Mouse (Mus musculus): ENCODE results near the gene Adamts17. TPM values are rescaled to one million over a fixed set of nuclear protein-coding genes. Genes with fewer than 3 reads are reported as not detected.

Gene Adamts17
- total and polyA plus RNA-seq, 3 experiments = under 0.01 TPM; not detected in 2

GRCm38 (mm10) chr7:67036502-67037485, 197.3 kb downstream of the Adamts17 start:
- ATAC-seq (ENCODE audit: extremely low read depth, insufficient number of reproducible peaks, low FRiP score, poor library complexity, severe bottlenecking) = no peak
- no peaks in the 10 kb centered on the region for H3K36me3 ChIP-seq (replicated peaks)
- no peak for TF ChIP-seq POLR2AphosphoS5 (IDR thresholded peaks at IDR 0.05; ENCODE audit: insufficient replicate concordance, low read depth, low read length)
- no peak for TF ChIP-seq GATA2 (IDR thresholded peaks at IDR 0.05; ENCODE audit: borderline replicate concordance, low read depth, low read length)
- no peak for TF ChIP-seq CTCF (IDR thresholded peaks at IDR 0.05; ENCODE audit: low read depth, low read length)
- TF ChIP-seq TAL1 (conservative IDR thresholded peaks at IDR 0.05; ENCODE audit: low read depth, low read length) = no peak
- TF ChIP-seq GATA1 (IDR thresholded peaks at IDR 0.05; ENCODE audit: borderline replicate concordance, low read length) = no peak
- no peaks in the 10 kb centered on the region for H3K4me1 ChIP-seq (ENCODE audit: insufficient read depth, low read depth, low read length)
- no peak overlapping the region for H3K4me3 ChIP-seq (ENCODE audit: low read depth, low read length)
- H3K27me3 ChIP-seq (ENCODE audit: insufficient read depth, low read length) = no peaks in the 10 kb centered on the region
- DNase-seq (ENCODE audit: low spot score) = no peak
- H3K9me3 ChIP-seq (replicated peaks) = peaks cover 11% of the 10 kb centered on the region

- H3K27me3 ChIP-seq (ENCODE audit: insufficient read depth, low read length) = no peaks in the 10 kb centered on the region
- no peak for TF ChIP-seq TAL1 (conservative IDR thresholded peaks at IDR 0.05; ENCODE audit: low read depth, low read length)
- no peak for TF ChIP-seq GATA2 (IDR thresholded peaks at IDR 0.05; ENCODE audit: borderline replicate concordance, low read depth, low read length)
- no peak for TF ChIP-seq POLR2AphosphoS5 (IDR thresholded peaks at IDR 0.05; ENCODE audit: insufficient replicate concordance, low read depth, low read length)
- DNase-seq (ENCODE audit: low spot score) (no peak), ATAC-seq (ENCODE audit: extremely low read depth, insufficient number of reproducible peaks, low FRiP score, poor library complexity, severe bottlenecking) (no peak)
- H3K36me3 ChIP-seq (replicated peaks) = no peaks in the 10 kb centered on the region
- no peaks in the 10 kb centered on the region for H3K4me1 ChIP-seq (ENCODE audit: insufficient read depth, low read depth, low read length)
- H3K9me3 ChIP-seq (replicated peaks) = peaks cover 11% of the 10 kb centered on the region
- no peak overlapping the region for H3K4me3 ChIP-seq (ENCODE audit: low read depth, low read length)
Observed at GRCm38 (mm10) chr7:67037726-67038520, 198.4 kb downstream of the Adamts17 start.

- no peak for ATAC-seq (ENCODE audit: extremely low read depth, insufficient number of reproducible peaks, low FRiP score, poor library complexity, severe bottlenecking)
- H3K9me3 ChIP-seq (replicated peaks) = peaks cover 11% of the 10 kb centered on the region
- DNase-seq (ENCODE audit: low spot score) = no peak
- H3K4me3 ChIP-seq (ENCODE audit: low read depth, low read length) = no peak overlapping the region
- H3K27me3 ChIP-seq (ENCODE audit: insufficient read depth, low read length) = no peaks in the 10 kb centered on the region
- no peaks in the 10 kb centered on the region for H3K4me1 ChIP-seq (ENCODE audit: insufficient read depth, low read depth, low read length)
- H3K36me3 ChIP-seq (replicated peaks) = no peaks in the 10 kb centered on the region
- TF ChIP-seq TAL1 (conservative IDR thresholded peaks at IDR 0.05; ENCODE audit: low read depth, low read length) (no peak), GATA2 (IDR thresholded peaks at IDR 0.05; ENCODE audit: borderline replicate concordance, low read depth, low read length) (no peak), GATA1 (IDR thresholded peaks at IDR 0.05; ENCODE audit: borderline replicate concordance, low read length) (no peak), POLR2AphosphoS5 (IDR thresholded peaks at IDR 0.05; ENCODE audit: insufficient replicate concordance, low read depth, low read length) (no peak), CTCF (IDR thresholded peaks at IDR 0.05; ENCODE audit: low read depth, low read length) (no peak)
Observed at GRCm38 (mm10) chr7:67039143-67039542, 199.6 kb downstream of the Adamts17 start.

GRCm38 (mm10) chr7:67039861-67040260, 200.3 kb downstream of the Adamts17 start:
- Histone ChIP-seq H3K36me3 (replicated peaks) (no peaks in the 10 kb centered on the region), H3K9me3 (replicated peaks) (peaks cover 12% of the 10 kb centered on the region), H3K4me1 (ENCODE audit: insufficient read depth, low read depth, low read length) (no peaks in the 10 kb centered on the region), H3K27me3 (ENCODE audit: insufficient read depth, low read length) (no peaks in the 10 kb centered on the region), H3K4me3 (ENCODE audit: low read depth, low read length) (no peak overlapping the region)
- TF ChIP-seq CTCF (IDR thresholded peaks at IDR 0.05; ENCODE audit: low read depth, low read length) (no peak), GATA1 (IDR thresholded peaks at IDR 0.05; ENCODE audit: borderline replicate concordance, low read length) (no peak), GATA2 (IDR thresholded peaks at IDR 0.05; ENCODE audit: borderline replicate concordance, low read depth, low read length) (no peak)
- ATAC-seq (ENCODE audit: extremely low read depth, insufficient number of reproducible peaks, low FRiP score, poor library complexity, severe bottlenecking) (no peak), DNase-seq (ENCODE audit: low spot score) (no peak)

- no peaks in the 10 kb centered on the region for H3K4me1 ChIP-seq (ENCODE audit: insufficient read depth, low read depth, low read length)
- H3K27me3 ChIP-seq (ENCODE audit: insufficient read depth, low read length) = no peaks in the 10 kb centered on the region
- no peak overlapping the region for H3K4me3 ChIP-seq (ENCODE audit: low read depth, low read length)
- no peaks in the 10 kb centered on the region for H3K36me3 ChIP-seq (replicated peaks)
- no peak for ATAC-seq (ENCODE audit: extremely low read depth, insufficient number of reproducible peaks, low FRiP score, poor library complexity, severe bottlenecking)
- TF ChIP-seq CTCF (IDR thresholded peaks at IDR 0.05; ENCODE audit: low read depth, low read length) = no peak
- TF ChIP-seq POLR2AphosphoS5 (IDR thresholded peaks at IDR 0.05; ENCODE audit: insufficient replicate concordance, low read depth, low read length) = no peak
- TF ChIP-seq GATA1 (IDR thresholded peaks at IDR 0.05; ENCODE audit: borderline replicate concordance, low read length) = no peak
- no peak for TF ChIP-seq TAL1 (conservative IDR thresholded peaks at IDR 0.05; ENCODE audit: low read depth, low read length)
- no peak for TF ChIP-seq GATA2 (IDR thresholded peaks at IDR 0.05; ENCODE audit: borderline replicate concordance, low read depth, low read length)
- DNase-seq (ENCODE audit: low spot score) = no peak
- peaks cover 5% of the 10 kb centered on the region; the same call in 1 of the 2 replicates for H3K9me3 ChIP-seq (replicated peaks)
Observed at GRCm38 (mm10) chr7:67041685-67042084, 202.2 kb downstream of the Adamts17 start.
